Mouse (Mus musculus) limb, embryonic 15.5 days (tissue): ENCODE measurements around the gene Otub2. TPM values are rescaled to one million over a fixed set of nuclear protein-coding genes. Genes with fewer than 3 reads are reported as not detected.
"Not testable (repeated sequence)": the region's sequence is repeated elsewhere in the genome, so short reads cannot be mapped to it uniquely, and the experiment has no call there.

Source experiments
- ATAC-seq: fragments of 200-750 bp; cut with Nextera tagmentation; 2 replicates; pipeline ENCODE4 v1.8.0; 2017; ENCODE audit warnings: low read depth, moderate TSS enrichment; ENCODE audit not compliant: insufficient number of reproducible peaks, low FRiP score, low TSS enrichment
- H3K27ac ChIP-seq: fragments of 300-500 bp; sonication (generic); 2 replicates; pipeline ENCODE4 v1.5.1; 2015; ENCODE audit warnings: moderate library complexity, mild to moderate bottlenecking, inconsistent platforms
- H3K27me3 ChIP-seq: fragments of 300-500 bp; sonication (generic); 2 replicates; pipeline ENCODE4 v1.6.1; 2015; ENCODE audit warnings: inconsistent platforms
- H3K36me3 ChIP-seq: fragments of 300-500 bp; sonication (generic); 2 replicates; pipeline ENCODE4 v1.6.1; 2015; ENCODE audit warnings: inconsistent platforms
- H3K4me1 ChIP-seq: fragments of 300-500 bp; sonication (generic); 2 replicates; pipeline ENCODE4 v1.6.1; 2015; ENCODE audit warnings: inconsistent platforms
- H3K4me2 ChIP-seq: fragments of 300-500 bp; sonication (generic); 2 replicates; pipeline ENCODE4 v1.6.1; 2015; ENCODE audit warnings: mild to moderate bottlenecking, inconsistent platforms
- H3K4me3 ChIP-seq: fragments of 300-500 bp; sonication (generic); 2 replicates; pipeline ENCODE4 v1.5.1; 2015; ENCODE audit warnings: mild to moderate bottlenecking, inconsistent platforms
- H3K9ac ChIP-seq: fragments of 300-500 bp; sonication (generic); 2 replicates; pipeline ENCODE4 v1.6.1; 2015; ENCODE audit warnings: inconsistent platforms
- H3K9me3 ChIP-seq: fragments of 300-500 bp; sonication (generic); 2 replicates; pipeline ENCODE4 v1.6.1; 2016; ENCODE audit warnings: inconsistent platforms
- WGBS: fragments of 180-500 bp; shearing (Covaris S2); methylation state at CpG from one replicate; pipeline ENCODE4 v1.1.7; 2015; 5-methylcytosine and 5-hydroxymethylcytosine counted together
- polyA plus RNA-seq: library from polyadenylated mRNA; unstranded; fragments of >200 nt; fragmentation: Nextera tagmentation; extraction: Ambion mirVana; gene quantifications from 2 replicates; pipeline ENCODE4 v1.2.1, GENCODE M21; 2015

Gene Otub2
- polyA plus RNA-seq, 1 experiment from 2014 or later: 9.8 TPM

DNA sequence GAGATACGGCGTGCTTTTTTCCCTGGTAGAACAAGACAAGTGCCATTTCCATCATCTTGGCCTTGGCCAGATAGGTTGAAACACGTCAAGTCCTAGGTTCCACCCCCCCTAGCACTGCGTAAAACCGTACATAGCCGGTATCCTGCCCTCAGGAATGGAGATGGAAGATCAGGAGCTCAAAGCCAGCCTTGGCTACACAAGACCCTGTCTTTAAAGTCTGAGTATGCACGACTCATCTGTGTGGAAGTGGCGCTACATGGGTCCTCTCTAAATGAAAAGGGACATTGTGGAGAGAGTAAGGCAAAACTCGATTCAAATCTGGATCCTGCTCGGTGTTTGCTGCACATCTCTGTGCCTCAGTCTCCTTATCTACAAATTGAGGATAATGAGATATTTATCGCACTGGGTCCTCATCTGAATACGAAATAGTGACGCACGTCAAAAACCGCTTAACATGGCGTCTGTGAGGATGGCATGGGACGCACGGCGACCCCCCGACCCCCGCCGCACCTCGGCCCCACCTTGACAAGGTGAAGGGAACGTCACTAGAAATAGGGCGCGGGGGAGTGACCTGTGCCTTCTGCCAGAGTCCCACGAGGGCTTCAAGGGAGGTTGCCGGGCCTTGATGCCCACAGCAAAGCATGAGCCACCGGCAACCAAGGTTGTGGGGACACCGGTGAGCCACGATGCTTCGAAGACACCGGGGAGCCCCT is 36.7 kb downstream of the Otub2 start:
- peaks cover 27% of the 10 kb centered on the region for H3K4me1 ChIP-seq
- no peak overlapping the region for H3K27ac ChIP-seq
- no peak for ATAC-seq
- peaks cover 8% of the 10 kb centered on the region; the same call in 1 of the 2 replicates for H3K36me3 ChIP-seq
- no peaks in the 10 kb centered on the region for H3K9me3 ChIP-seq
- H3K9ac ChIP-seq: peak overlapping the region; percentile 78
- H3K4me2 ChIP-seq: peak overlapping the region; percentile 63
- H3K4me3 ChIP-seq: peak overlapping the region; percentile 93
- WGBS: 8% methylated on average over 33 of the region's 33 CpGs
- no peaks in the 10 kb centered on the region for H3K27me3 ChIP-seq

DNA sequence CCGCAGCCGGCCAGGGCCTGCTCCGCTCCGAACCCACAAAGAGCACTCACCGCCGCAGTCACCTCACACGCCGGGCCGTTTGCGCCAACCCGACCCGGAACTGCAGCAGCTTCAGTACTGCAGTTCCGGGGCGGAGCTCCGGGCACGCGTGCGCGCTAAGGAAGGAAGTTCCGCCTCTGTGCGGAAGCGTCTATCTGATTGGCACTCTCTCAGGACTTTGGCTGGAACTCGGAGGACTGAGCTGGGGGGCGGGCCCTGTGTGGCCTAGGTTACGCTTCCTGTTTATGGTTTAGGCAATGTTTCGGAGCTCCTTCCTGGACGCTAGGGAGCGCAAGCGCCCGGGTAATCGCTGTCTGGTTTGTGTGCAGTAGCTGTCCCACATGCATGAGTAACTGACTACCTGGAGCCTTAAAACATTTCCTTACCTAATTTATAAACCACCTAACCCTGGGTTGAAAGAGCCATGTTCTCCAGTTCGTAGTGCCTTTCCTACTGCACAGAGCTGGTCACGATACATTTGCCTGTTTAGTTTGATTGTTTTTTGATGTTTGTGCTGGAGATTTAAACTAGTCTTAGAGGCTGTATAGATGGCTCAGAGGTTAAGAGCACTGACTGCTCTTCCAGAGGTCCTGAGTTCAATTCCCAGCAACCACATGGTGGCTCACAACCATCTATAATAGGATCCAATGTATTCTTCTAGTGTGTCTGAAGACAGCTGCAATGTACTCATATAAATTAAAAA is 37.4 kb downstream of the Otub2 start, which contains the start of gene Ddx24:
Gene Ddx24, minus strand, starts transcription at position 102 of the 742 bp plus-strand sequence.
- Histone ChIP-seq H3K9ac (peak within 1 kb of the TSS; percentile 78), H3K9me3 (no peaks in the 10 kb centered on the region)
- 2% methylated on average over 32 of the region's 33 CpGs for WGBS

DNA sequence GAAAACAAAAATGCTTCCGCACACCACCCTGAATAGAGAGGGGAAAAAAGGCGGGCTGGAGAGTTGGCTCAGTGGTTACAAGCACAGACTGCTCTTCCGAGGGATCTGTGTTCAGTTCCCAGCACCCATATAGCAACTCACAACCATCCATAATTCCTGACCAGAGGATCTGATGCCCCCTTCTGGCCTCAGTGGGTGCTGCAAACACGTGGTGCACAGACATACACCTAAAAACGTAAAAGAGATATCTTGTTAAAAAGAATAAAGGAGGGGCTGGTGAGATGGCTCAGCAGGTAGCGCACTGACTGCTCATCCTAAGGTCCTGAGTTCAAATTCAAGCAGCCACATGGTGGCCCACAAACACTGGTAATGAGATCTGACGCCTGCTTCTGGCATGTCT is 38.2 kb downstream of the Otub2 start:
- Histone ChIP-seq H3K9me3 (no peaks in the 10 kb centered on the region), H3K4me3 (no peak overlapping the region), H3K36me3 (peaks cover 8% of the 10 kb centered on the region; the same call in 1 of the 2 replicates), H3K27ac (no peak overlapping the region), H3K27me3 (no peaks in the 10 kb centered on the region), H3K4me2 (no peak overlapping the region), H3K4me1 (peaks cover 22% of the 10 kb centered on the region), H3K9ac (no peak overlapping the region)
- ATAC-seq: no peak
- WGBS: 87% methylated on average over 7 of the region's 7 CpGs

More for the DNA sequence above, 37.4 kb downstream of the Otub2 start, which contains the start of gene Ddx24:
- peak within 1 kb of the TSS; percentile 63 for H3K4me2 ChIP-seq
- peaks cover 8% of the 10 kb centered on the region; the same call in 1 of the 2 replicates for H3K36me3 ChIP-seq
- peaks cover 27% of the 10 kb centered on the region for H3K4me1 ChIP-seq
- peak; percentile 99 for ATAC-seq
- H3K4me3 ChIP-seq: peak within 1 kb of the TSS; percentile 93
- peak within 1 kb of the TSS; percentile 47; the same call in 1 of the 2 replicates for H3K27ac ChIP-seq
- H3K27me3 ChIP-seq: no peaks in the 10 kb centered on the region

DNA sequence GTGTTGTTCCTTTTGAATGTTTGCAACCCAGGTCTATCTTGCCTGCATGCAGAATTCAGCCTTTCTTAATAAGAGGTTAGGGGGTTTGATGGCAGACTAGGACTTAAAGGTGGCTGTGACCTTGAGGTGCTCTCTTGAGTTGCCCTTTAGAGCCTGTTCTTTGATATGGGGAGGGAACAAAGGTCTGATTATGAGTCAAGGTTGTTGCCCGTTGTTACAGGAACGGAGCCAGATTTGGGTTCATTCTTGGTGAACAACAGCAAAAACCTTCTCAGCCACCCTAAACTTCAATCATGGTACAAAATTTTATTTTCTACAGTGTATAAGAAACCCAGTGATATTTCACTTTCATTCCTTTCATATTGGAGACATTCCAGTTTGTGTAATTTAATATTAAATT is 44.9 kb downstream of the Otub2 start:
- Histone ChIP-seq H3K9me3 (no peaks in the 10 kb centered on the region), H3K4me3 (no peak overlapping the region), H3K4me2 (no peak overlapping the region), H3K27me3 (no peaks in the 10 kb centered on the region), H3K36me3 (no peaks in the 10 kb centered on the region), H3K9ac (no peak overlapping the region), H3K27ac (peak overlapping the region; percentile 69), H3K4me1 (peaks cover 4% of the 10 kb centered on the region; the same call in 1 of the 2 replicates)
- ATAC-seq: no peak
- WGBS: 60% methylated on average over 2 of the region's 2 CpGs

DNA sequence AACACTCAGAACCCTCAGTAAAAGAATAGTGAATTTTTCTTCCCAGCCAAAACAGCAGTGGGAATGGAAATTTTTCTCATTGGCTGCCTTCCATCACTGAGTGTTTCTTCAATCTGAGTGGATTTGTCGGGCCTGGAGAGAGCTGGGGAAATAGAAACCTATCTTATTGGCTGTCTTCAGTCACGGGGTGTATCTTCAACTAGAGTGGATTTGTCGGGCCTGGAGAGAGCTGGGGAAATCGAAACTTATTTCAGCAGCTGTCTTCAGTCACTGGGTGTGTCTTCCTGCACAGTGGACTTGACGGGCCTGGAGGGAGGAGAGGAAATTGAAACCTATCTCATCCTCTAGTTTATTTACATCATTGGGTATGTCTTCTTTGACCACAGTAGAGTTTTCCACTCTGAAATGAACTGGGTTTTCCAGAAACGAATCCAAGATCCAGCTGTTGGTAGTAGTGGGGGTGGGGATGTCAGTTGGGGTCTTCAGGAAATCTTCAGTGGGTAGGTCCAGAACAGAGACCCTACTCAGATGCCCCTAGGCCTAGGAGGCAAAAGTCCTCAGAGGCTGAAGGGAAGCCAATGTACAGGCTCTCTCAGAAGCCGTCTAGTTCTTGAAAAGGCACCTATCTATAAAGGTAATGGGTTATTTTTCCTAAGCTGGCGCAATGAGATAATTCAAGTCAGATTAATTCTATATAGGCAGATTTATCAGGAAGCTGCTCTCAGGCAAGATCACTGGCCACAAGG is 45.7 kb downstream of the Otub2 start, which contains the start of gene Ifi27:
Gene Ifi27, plus strand, starts transcription at position 226 of the 746 bp plus-strand sequence.
- Histone ChIP-seq H3K9ac (no peak within 1 kb of the TSS), H3K27ac (peak within 1 kb of the TSS; percentile 69), H3K27me3 (no peaks in the 10 kb centered on the region), H3K4me2 (peak within 1 kb of the TSS; percentile 38), H3K4me3 (peak within 1 kb of the TSS; percentile 27), H3K36me3 (no peaks in the 10 kb centered on the region), H3K4me1 (peaks cover 4% of the 10 kb centered on the region; the same call in 1 of the 2 replicates), H3K9me3 (no peaks in the 10 kb centered on the region)
- 47% methylated on average over 8 of the region's 8 CpGs for WGBS
- ATAC-seq: peak; percentile 87

DNA sequence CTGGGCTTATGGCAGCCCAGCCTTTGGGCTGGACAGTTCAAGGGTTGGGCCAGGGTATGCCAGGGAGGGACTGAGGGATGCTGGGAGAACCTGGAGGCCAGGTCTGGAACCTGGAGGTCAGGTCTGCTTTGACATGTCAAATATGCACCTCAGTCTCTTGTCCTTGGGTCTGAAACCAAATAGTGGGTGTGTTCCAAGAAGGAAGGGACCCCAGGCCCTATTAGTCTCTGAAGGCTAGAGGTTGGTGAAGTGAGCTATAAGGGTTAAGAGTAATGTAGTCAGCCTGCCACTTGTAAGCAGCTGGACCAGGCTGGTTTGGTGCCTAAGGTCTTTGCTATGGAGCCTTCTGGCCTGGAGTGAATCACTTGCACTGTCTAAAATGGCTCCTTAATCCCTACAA is 46.4 kb downstream of the Otub2 start:
- ATAC-seq: no peak
- H3K9ac ChIP-seq: no peak overlapping the region
- H3K4me2 ChIP-seq: peak overlapping the region; percentile 38
- peak overlapping the region; percentile 27 for H3K4me3 ChIP-seq
- H3K36me3 ChIP-seq: no peaks in the 10 kb centered on the region
- H3K9me3 ChIP-seq: no peaks in the 10 kb centered on the region
- 0 out of 2 replicates have a peak overlapping the region, but pooled peaks have one; percentile 47 for H3K27ac ChIP-seq
- H3K27me3 ChIP-seq: no peaks in the 10 kb centered on the region
- H3K4me1 ChIP-seq: peaks cover 4% of the 10 kb centered on the region; the same call in 1 of the 2 replicates

DNA sequence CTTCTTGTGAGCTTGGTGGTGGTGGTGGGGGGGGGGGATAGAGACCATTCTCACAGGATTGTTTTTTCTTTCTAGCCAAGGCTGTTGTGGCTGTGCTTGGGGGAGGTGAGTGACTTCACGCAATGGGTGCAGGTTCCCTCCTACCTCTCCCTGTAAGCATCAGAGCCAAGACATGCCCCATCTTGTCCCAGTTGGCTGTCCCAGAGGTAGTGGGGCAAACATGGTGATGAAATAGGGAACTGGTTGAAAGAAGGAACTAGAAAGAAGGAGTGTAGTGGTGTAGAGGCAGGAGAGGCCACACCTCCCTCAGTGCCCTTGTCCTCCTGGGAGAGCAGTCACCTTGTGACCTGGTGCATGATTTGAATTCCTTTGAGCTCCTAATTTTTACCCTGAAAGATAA is 49.1 kb downstream of the Otub2 start:
- Histone ChIP-seq H3K9ac (no peak overlapping the region), H3K4me2 (no peak overlapping the region), H3K27ac (no peak overlapping the region), H3K36me3 (no peaks in the 10 kb centered on the region), H3K4me3 (no peak overlapping the region), H3K4me1 (peaks cover 4% of the 10 kb centered on the region; the same call in 1 of the 2 replicates), H3K27me3 (no peaks in the 10 kb centered on the region), H3K9me3 (no peaks in the 10 kb centered on the region)
- no peak for ATAC-seq
- WGBS: 75% methylated on average over 1 of the region's 1 CpGs

DNA sequence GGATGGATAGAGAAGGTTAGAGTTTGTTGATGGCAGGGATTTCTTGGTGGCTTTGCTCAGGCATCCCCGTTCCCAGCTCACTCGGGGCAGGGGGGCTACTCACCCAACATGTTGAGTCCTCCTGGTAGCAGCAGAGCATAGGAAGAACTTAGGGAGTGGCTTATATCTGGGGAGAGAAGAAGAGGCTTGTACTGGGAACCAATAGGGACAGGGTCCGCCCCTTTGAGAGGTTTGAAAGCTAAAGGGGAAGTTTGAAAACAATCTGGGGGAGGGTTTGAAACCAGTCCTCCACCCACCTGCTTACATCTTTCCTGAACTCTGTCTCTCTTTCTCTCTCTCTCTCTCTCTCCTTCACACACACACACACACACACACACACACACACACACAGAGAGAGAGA is 55.0 kb downstream of the Otub2 start, which contains the start of gene Ifi27l2a:
Gene Ifi27l2a, minus strand, starts transcription at position 157 of the 400 bp plus-strand sequence.
- H3K4me3 ChIP-seq: no peak within 1 kb of the TSS
- ATAC-seq: no peak
- no peaks in the 10 kb centered on the region for H3K27me3 ChIP-seq
- no peak within 1 kb of the TSS for H3K4me2 ChIP-seq
- no peaks in the 10 kb centered on the region for H3K9me3 ChIP-seq
- WGBS: 42% methylated on average over 3 of the region's 3 CpGs
- H3K4me1 ChIP-seq: no peaks in the 10 kb centered on the region
- no peak within 1 kb of the TSS for H3K9ac ChIP-seq
- no peak within 1 kb of the TSS for H3K27ac ChIP-seq
- no peaks in the 10 kb centered on the region for H3K36me3 ChIP-seq

DNA sequence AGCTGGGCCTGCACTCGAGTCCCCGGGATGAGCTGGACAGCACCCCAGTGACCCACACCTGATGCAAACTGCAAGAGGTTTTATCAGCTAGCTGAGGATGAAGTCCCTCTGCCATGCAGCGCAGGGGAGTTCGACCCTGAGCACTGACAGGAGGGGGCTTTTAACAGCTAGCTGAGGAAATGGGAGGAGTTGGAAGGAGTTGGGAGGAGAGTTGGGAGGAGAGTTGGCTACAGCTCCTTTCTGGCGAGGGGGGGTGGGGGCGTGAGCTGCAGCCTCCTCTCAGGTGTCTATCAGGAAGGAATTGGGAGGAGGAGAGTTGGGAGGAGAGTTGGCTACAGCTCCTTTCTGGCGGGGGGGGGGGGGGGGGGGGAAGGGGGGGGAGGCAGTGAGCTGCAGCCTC is 55.8 kb downstream of the Otub2 start:
- not testable (repeated sequence) for H3K27me3 ChIP-seq, H3K36me3 ChIP-seq, H3K4me1 ChIP-seq, H3K4me3 ChIP-seq, H3K9me3 ChIP-seq, ATAC-seq, H3K9ac ChIP-seq, H3K4me2 ChIP-seq, H3K27ac ChIP-seq
- 33% methylated on average over 6 of the region's 7 CpGs for WGBS

DNA sequence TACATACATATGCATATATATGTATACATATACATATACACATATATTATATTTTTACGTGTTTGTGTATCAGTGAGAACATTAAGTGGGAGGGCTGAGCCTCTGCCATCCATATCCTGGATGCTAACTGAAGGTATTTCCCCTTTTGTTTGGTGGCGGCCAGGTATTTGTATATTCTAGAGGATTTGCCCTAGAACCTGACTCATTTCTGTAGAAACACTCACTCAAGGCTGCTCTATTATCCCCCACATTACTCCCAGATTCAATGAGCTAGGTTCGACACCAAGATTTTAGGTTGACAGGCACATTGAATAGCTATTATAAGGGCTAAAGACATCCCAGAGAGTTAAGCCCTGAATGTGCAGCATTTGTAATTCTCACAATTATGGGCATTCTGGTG is 56.6 kb downstream of the Otub2 start:
- ATAC-seq: no peak

DNA sequence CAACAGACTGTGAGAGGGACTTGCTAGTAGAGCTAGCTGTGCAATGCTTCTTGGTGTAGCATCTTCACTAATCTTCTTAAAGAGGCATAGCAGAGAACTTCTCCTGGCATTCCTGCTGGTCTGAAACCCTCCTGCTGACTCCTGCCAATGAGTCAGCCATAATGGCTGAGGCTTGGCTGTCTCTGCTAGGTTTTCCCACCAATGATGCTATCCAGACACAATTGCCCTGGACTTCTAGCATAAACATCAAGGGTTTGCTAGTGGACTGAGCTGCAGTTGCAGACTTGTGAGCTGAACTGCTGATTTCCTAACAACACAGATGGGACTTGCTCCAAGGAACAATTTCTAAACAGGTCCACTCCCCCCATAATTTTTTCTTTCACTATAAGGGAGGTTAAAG is 64.9 kb downstream of the Otub2 start:
- no peak overlapping the region for H3K4me2 ChIP-seq
- H3K9ac ChIP-seq: no peak overlapping the region
- no peaks in the 10 kb centered on the region for H3K27me3 ChIP-seq
- H3K9me3 ChIP-seq: no peaks in the 10 kb centered on the region
- ATAC-seq: no peak
- H3K36me3 ChIP-seq: no peaks in the 10 kb centered on the region
- no peaks in the 10 kb centered on the region for H3K4me1 ChIP-seq
- H3K4me3 ChIP-seq: no peak overlapping the region
- H3K27ac ChIP-seq: no peak overlapping the region

More for the DNA sequence above, 56.6 kb downstream of the Otub2 start:
- H3K27me3 ChIP-seq: no peaks in the 10 kb centered on the region
- no peak overlapping the region for H3K4me2 ChIP-seq
- H3K4me3 ChIP-seq: no peak overlapping the region
- no peak overlapping the region for H3K27ac ChIP-seq
- H3K4me1 ChIP-seq: no peaks in the 10 kb centered on the region
- no peak overlapping the region for H3K9ac ChIP-seq
- H3K9me3 ChIP-seq: no peaks in the 10 kb centered on the region
- 78% methylated on average over 3 of the region's 3 CpGs for WGBS
- no peaks in the 10 kb centered on the region for H3K36me3 ChIP-seq
